Mouse (Mus musculus) liver, adult 2 months (tissue): ENCODE results near the gene Acvr1b. TPM values are rescaled to one million over a fixed set of nuclear protein-coding genes. Genes with fewer than 3 reads are reported as not detected.

Experiments
- DNase-seq: peaks from one replicate; pipeline ENCODE4 v3.0.0-alpha.2; 2011; ENCODE audit warnings: low read depth, low spot score; ENCODE audit errors: extremely low read depth
- H3K27ac ChIP-seq: fragments of 200-500 bp; replicated peaks from 2 replicates; pipeline ENCODE4 v1.5.1; 2012; ENCODE audit warnings: low read depth, mild to moderate bottlenecking, control low read depth, inconsistent platforms, low read length; ENCODE audit not compliant: insufficient read depth
- H3K27me3 ChIP-seq: fragments of 200-500 bp; 2 replicates; pipeline ENCODE4 v1.6.1; 2012; ENCODE audit warnings: mild to moderate bottlenecking, moderate library complexity, low read length, inconsistent platforms; ENCODE audit not compliant: control insufficient read depth, insufficient read depth
- H3K36me3 ChIP-seq: fragments of 200-500 bp; 2 replicates; pipeline ENCODE4 v1.6.1; 2012; ENCODE audit warnings: low read length, inconsistent platforms; ENCODE audit not compliant: control insufficient read depth, insufficient read depth
- H3K4me1 ChIP-seq: fragments of 200-500 bp; 2 replicates; pipeline ENCODE4 v1.6.1; 2011; ENCODE audit warnings: low read length; ENCODE audit not compliant: control insufficient read depth, insufficient read depth
- H3K4me3 ChIP-seq: fragments of 200-500 bp; 2 replicates; pipeline ENCODE4 v1.5.1; 2011; ENCODE audit warnings: low read depth, mild to moderate bottlenecking, control low read depth, low read length, moderate library complexity; ENCODE audit not compliant: insufficient read depth
- H3K79me2 ChIP-seq: fragments of 200-500 bp; 2 replicates; pipeline ENCODE4 v1.6.1; 2012; ENCODE audit warnings: inconsistent platforms, mild to moderate bottlenecking, low read length, moderate library complexity; ENCODE audit not compliant: control insufficient read depth, insufficient read depth
- H3K9ac ChIP-seq: fragments of 200-500 bp; 2 replicates; pipeline ENCODE4 v1.6.1; 2012; ENCODE audit warnings: low read depth, mild to moderate bottlenecking, control low read depth, inconsistent platforms, low read length
- CTCF ChIP-seq: fragments of 200-500 bp; IDR thresholded peaks from 2 replicates; pipeline ENCODE4 v1.5.1; 2011; ENCODE audit warnings: low read depth, low read length, control low read depth
- POLR2A ChIP-seq: fragments of 200-500 bp; IDR thresholded peaks from 2 replicates; pipeline ENCODE4 v1.6.1; 2011; ENCODE audit warnings: low read length, control low read depth; ENCODE audit not compliant: insufficient read depth; ENCODE audit errors: extremely low read depth
- WGBS: fragments of 180-500 bp; shearing (Covaris S2); methylation state at CpG from one replicate; pipeline ENCODE4 v1.1.7; 2018; 5-methylcytosine and 5-hydroxymethylcytosine counted together
- polyA plus RNA-seq: library from polyadenylated mRNA; depleted of rRNA; stranded (reverse); fragments of >200 nt; gene quantifications from 2 replicates; pipeline ENCODE4 v1.2.3, GENCODE M21; 2012
- total RNA-seq: library from RNA; depleted of rRNA; stranded (reverse); fragments of >200 nt; gene quantifications from 2 replicates; pipeline ENCODE4 v1.2.3, GENCODE M21; 2014

Gene Acvr1b
- total and polyA plus RNA-seq, 2 experiments = 5.0 to 9.6 TPM

- Histone ChIP-seq H3K27me3 (no peaks in the 10 kb centered on the region), H3K27ac (no peak overlapping the region), H3K79me2 (no peaks in the 10 kb centered on the region), H3K4me1 (no peaks in the 10 kb centered on the region), H3K9ac (no peak overlapping the region), H3K36me3 (no peaks in the 10 kb centered on the region), H3K4me3 (no peak overlapping the region)
- no peak for DNase-seq
- WGBS = 82% methylated on average over 11 of the region's 11 CpGs
- no peak for TF ChIP-seq CTCF
These were observed 6.3 kb upstream of the Acvr1b start for GRCm38 (mm10) chr15:101167553-101167952.

GRCm38 (mm10) chr15:101169910-101170309 lies 4.0 kb upstream of the Acvr1b start:
- DNase-seq = no peak
- no peak overlapping the region for H3K4me3 ChIP-seq
- no peaks in the 10 kb centered on the region for H3K36me3 ChIP-seq
- no peak overlapping the region for H3K27ac ChIP-seq
- no peaks in the 10 kb centered on the region for H3K4me1 ChIP-seq
- peaks cover 6% of the 10 kb centered on the region; the same call in 1 of the 2 replicates for H3K79me2 ChIP-seq
- no peak overlapping the region for H3K9ac ChIP-seq
- 91% methylated on average over 5 of the region's 5 CpGs for WGBS
- no peaks in the 10 kb centered on the region for H3K27me3 ChIP-seq
- TF ChIP-seq POLR2A = no peak
- no peak for TF ChIP-seq CTCF

GRCm38 (mm10) chr15:101170413-101170980 lies 3.4 kb upstream of the Acvr1b start:
- Histone ChIP-seq H3K9ac (no peak overlapping the region), H3K79me2 (peaks cover 8% of the 10 kb centered on the region; the same call in 1 of the 2 replicates), H3K36me3 (no peaks in the 10 kb centered on the region), H3K4me3 (no peak overlapping the region), H3K27me3 (no peaks in the 10 kb centered on the region), H3K4me1 (0 out of 2 replicates have a peak, but pooled peaks cover 2% of the 10 kb centered on the region), H3K27ac (no peak overlapping the region)
- 93% methylated on average over 10 of the region's 10 CpGs for WGBS
- DNase-seq = no peak
- TF ChIP-seq CTCF = no peak
- no peak for TF ChIP-seq POLR2A

- H3K79me2 ChIP-seq = peaks cover 8% of the 10 kb centered on the region; the same call in 1 of the 2 replicates
- H3K27me3 ChIP-seq = no peaks in the 10 kb centered on the region
- H3K9ac ChIP-seq = no peak overlapping the region
- H3K27ac ChIP-seq = no peak overlapping the region
- H3K36me3 ChIP-seq = no peaks in the 10 kb centered on the region
- TF ChIP-seq CTCF = no peak
- TF ChIP-seq POLR2A = no peak
- no peak for DNase-seq
- H3K4me1 ChIP-seq = peaks cover 9% of the 10 kb centered on the region
- 75% methylated on average over 4 of the region's 4 CpGs for WGBS
- no peak overlapping the region for H3K4me3 ChIP-seq
These were observed 2.6 kb upstream of the Acvr1b start for GRCm38 (mm10) chr15:101171272-101171671.

GRCm38 (mm10) chr15:101172016-101172415 lies 1.9 kb upstream of the Acvr1b start:
- no peak for DNase-seq
- Histone ChIP-seq H3K79me2 (peaks cover 9% of the 10 kb centered on the region; the same call in 1 of the 2 replicates), H3K27ac (no peak overlapping the region), H3K4me1 (peaks cover 16% of the 10 kb centered on the region), H3K27me3 (no peaks in the 10 kb centered on the region), H3K9ac (no peak overlapping the region), H3K36me3 (no peaks in the 10 kb centered on the region), H3K4me3 (no peak overlapping the region)
- 78% methylated on average over 2 of the region's 2 CpGs for WGBS
- TF ChIP-seq CTCF = no peak
- no peak for TF ChIP-seq POLR2A

GRCm38 (mm10) chr15:101174294-101175130 lies 645 bp downstream of the Acvr1b start:
- peak overlapping the region; percentile 87 for H3K4me3 ChIP-seq
- peaks cover 16% of the 10 kb centered on the region; the same call in 1 of the 2 replicates for H3K79me2 ChIP-seq
- H3K36me3 ChIP-seq = no peaks in the 10 kb centered on the region
- peak overlapping the region; percentile 94 for H3K9ac ChIP-seq
- no peaks in the 10 kb centered on the region for H3K27me3 ChIP-seq
- peaks cover 16% of the 10 kb centered on the region for H3K4me1 ChIP-seq
- no peak for DNase-seq
- TF ChIP-seq CTCF (no peak), POLR2A (no peak)
- 3% methylated on average over 45 of the region's 46 CpGs for WGBS
- no peak overlapping the region for H3K27ac ChIP-seq
